Mouse (Mus musculus) neural tube, embryonic 10.5 days (tissue): ENCODE results near the gene Etfbkmt.
"Not testable (repeated sequence)": the region's sequence is repeated elsewhere in the genome, so short reads cannot be mapped to it uniquely, and the experiment has no call there.

ENCODE experiments used
- DNase-seq: peaks from one replicate; pipeline ENCODE4 v3.0.0-alpha.2; 2017; ENCODE audit warnings: low spot score; ENCODE audit errors: extremely low spot score

Etfbkmt gene

DNA sequence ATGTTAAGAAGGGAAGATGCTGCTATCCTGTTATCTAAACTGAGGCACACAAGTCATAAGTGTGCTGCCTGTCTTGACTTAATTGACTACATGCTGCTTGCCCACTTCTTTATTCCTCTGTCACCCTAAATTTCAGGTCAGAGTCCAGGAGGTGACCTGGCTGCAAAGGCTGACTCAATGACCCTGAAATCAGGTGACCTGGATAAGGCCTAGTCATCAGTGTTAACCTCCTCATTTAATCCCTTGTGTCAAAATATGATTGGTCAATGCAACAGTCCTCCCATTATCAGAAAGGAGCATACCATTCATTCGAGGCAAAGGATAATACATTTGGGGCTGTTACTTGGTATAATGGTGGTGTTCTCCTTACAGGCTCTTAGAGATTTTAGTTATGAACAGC is at the start of gene Etfbkmt:
Etfbkmt (plus strand) TSS at position 379 of the 400 bp plus-strand sequence.
- DNase-seq: no peak

DNA sequence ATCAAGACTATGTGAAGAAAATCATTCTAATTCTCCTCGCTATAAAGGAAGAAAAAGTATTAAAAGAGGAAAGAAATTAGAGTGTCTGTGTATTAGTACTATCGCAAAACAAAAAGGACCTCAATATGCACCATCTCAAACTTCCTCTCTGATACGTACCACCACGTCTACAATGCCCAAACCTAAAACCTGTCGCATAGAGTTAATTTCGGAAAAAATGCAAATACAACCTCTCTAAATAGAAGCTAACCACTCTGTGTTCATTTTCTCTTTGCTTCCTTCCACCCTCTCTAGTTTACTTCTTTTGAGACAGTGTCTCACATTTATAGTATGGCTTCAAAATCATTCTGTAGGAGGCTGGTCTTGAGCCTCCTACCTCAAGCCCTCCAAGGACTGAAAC is 47.2 kb upstream of the Etfbkmt start:
- DNase-seq: no peak

DNA sequence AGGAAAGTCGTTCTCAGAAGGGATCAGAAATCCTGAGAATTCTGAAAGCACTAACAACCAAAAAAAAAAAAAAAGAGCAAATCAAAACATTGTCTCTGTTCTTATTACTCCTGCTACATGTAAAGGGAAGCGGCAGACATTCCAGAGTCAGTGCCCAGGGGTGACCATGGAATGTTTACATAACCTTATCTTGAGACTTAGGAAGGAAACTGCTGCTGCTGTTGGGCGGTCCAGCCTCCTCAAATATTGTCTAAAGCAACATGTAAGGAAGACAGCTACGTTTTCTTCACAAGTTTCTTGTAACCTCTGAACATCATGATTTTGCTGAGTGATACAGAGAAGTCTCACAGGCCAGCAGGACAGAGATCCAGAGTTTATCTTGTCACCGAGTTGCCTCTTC is 46.2 kb upstream of the Etfbkmt start:
- peak; percentile 19 for DNase-seq

DNA sequence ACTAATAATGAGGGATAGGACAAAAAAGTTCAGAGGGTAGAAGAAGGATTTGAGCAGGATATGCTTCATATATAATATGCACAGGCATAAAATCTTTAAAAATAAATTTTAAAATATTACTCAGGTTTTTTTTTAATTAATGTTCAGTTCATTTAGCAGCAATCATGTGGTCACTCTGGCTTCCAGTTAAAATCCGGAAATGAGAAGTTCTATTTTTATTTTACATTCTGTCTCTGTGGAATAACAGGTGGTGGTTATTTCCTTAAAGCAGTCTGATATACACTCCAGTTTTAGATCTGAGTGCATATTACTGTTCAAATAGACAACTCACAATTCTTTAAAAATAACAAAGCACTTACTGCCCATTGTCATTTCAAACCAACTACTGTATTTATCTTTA is 45.1 kb upstream of the Etfbkmt start:
- no peak for DNase-seq

DNA sequence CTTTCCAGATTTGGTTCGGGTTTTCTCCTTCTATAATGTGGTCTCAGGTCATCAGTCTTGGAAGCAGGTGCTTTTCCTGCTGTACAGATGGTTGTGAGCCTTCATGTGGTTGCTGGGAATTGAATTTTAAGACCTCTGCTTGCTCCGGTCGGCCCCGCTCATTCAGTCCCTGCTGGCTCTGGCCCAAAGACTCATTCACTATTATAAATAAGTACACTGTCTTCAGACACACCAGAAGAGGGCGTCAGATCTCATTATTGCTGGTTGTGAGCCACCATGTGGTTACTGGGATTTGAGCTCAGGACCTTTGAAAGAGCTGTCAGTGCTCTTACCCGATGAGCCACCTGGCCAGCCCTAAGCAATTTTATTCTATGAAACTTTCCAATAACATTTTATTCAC is 44.3 kb upstream of the Etfbkmt start:
- no peak for DNase-seq

DNA sequence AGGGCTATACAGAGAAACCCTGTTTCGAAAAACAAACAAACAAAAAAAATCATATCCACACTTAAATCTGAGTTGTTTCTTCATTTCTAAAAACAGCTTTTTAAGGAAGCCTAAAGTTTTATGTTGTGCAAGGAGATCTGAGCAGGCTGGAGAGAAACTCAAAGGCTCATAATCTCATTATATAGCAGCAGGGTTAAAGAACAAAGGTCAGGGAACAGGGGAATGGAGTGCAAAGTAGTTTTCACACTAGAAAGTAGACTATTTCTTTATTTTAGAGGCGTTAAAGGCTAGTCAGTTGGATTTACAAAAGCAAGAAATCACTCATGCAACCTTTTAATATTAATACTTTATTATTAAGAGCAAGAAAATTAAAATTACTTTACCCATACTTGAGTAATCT is 43.4 kb upstream of the Etfbkmt start:
- no peak for DNase-seq

DNA sequence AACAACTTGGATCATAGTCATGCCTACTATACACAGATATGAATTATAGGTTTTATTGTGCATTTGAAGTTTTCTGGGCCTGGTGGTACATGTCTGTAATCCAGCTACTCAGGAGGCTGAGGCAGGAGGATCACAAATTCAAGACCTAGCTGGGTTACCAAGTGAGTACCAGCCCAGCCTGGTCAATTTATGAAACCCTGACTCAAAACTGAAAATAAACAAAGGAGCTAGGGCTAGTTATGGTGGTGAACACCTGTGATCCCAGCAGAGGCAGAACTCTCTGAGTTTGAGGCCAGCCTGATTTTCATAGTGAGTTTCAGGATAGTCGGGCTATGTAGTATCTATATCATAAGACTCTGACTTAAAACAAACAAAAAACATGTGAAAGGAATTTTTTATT is 42.4 kb upstream of the Etfbkmt start:
- no peak for DNase-seq

DNA sequence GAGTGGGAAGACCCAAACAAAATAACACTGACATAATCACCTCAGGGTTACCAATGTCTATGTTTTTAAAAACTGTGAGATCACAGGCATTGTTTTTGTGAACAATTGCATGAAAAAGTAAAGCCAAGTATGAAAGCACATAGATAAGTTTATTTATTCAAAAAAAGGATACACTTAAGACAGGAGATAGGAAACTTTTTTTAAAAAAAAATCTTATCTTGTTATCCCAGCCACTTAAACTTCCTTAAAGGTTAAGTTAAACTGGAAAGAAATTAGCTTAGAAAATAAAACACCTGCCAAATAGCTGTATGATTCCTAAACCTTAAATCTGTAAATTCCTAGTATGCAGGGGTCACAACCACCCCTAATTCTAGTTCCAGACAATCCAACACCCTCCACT is 40.7 kb upstream of the Etfbkmt start:
- no peak for DNase-seq

DNA sequence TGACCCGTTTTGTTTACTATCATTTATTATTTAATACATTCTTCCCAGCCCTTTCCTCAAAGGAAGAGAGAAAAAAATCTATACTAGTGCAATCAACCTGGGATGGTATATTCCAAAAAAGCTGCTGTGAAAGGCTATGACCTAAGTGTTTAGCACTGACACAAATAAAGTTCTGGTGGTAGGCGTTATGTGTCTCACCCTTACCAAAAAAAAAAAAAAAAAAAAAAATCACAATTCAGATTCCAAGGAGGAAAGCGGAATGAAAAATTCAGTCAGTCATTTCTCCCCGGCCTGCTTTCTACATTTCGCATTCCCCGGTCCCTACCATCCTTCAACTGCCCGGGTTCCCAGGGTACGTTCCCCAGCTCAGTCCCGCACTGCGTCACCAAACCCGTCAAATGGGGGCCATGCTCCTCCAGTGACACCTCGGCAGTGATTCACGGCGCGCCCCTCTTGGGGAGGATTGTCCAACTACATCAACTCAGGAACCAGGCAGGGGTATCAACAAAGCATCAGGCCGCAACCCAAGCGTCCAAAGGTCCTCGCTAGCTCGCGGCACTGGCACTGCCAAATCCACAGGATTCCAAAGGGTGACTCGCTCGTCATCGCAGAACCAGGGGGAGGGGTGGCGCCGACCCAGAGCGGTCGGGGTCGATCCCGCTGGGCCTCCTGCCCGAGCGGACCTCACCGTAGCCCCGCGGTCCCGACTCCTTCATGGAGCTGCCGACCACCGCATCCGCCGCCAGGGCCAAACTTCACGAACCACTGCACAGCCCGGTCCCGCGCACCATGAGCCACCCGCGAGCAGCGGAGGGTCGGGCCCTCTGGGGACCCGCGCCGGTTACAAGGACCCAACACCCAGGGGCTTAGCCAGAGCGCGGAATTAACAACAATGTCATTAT is 39.2 kb upstream of the Etfbkmt start:
- peak; percentile 84 for DNase-seq

DNA sequence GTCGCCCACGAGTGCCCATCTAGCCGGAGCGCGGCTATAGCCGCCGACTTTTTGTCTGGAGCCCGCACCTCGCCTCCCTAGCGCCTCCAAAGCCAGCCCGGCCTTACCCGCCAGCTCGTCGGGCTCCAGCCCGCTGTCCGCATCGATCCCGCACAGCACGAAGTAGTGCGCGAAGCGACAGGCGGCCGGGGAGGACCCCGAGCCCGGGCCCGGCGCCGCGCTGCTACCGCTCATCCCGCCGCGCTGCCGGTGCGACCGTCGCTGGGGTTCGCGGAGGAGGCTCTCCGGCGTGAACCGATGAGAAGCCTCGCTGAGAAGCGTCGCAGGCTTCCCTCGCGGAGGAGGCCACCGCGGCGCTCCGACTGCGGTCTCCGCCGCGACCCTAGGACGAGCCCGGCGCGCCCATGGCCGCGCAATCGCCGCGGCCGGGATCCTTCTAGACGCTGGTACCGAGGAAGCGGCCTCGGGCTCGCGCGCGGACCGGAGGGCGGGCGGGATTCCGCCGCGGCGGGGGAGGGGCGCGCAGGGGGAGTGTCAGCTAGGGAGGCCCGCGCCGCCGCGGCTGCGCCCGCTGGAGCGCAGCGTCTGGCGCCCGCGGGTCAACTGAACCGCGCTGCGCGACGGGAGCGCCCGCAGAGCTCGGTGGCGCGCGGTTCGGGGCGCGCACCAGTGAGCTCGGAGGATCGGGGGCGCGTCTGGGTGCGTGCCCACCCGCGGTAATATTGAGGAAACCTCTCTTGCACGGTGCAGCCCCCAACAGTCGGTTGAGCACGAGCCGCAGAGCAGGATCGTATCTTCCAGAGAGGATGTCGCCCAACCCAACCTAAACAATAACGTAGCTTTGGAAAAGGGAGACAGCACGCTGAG is 38.3 kb upstream of the Etfbkmt start, which contains the start of gene Dennd5b:
Dennd5b (minus strand) TSS at position 605 of the 867 bp plus-strand sequence.
- DNase-seq: no peak

DNA sequence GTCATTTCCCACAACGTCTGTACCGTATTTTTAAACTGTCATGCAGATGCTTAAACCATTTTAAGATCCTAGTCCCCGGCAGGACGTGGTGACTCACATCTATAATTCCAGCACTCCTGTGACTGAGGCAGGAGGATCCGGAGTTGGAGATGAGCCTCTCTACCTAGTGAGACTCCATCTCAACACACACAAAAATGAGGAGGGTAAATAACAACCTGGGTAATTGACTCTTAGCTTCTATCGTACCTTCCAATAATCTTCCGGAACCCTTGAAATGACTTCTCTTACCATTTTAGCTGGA is 37.8 kb upstream of the Etfbkmt start:
- no peak for DNase-seq

DNA sequence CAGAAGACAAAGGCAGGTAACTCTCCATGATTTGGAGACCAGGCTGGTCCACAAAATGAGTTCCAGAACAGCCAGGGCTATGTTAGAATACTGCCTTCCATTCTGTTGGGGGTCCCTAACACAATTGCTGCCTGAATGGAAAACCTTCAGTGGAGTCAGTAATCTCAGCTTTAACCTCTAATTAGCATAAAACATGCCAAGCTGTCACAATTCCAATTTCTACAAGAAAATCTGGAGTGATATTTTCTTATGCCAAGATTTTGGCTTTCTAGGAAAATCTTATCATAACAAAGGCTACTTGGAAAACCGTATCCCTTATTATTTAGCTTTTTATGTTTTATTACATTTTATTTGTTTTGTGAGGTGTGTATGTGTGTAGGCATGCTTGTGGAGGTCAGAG is 36.2 kb upstream of the Etfbkmt start:
- no peak for DNase-seq

DNA sequence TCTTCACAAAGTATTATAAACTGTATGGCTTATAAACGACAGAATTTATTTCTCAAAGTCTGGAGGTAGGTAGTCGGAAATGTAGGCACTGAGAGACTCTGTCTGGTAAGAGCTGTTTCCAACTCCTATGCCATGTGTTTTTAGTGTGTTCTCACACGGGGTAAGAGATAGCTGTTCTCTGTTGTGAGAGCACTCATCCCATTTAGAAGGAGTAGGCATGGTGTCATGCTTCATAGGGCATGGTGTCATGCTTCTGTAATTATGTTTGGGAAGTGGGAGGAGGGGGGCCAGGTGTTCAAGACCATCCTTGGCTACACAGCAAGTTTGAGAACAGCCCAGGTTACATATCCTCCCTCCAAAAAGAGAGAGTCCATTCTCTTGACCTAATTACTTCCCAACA is 32.0 kb upstream of the Etfbkmt start:
- no peak for DNase-seq

DNA sequence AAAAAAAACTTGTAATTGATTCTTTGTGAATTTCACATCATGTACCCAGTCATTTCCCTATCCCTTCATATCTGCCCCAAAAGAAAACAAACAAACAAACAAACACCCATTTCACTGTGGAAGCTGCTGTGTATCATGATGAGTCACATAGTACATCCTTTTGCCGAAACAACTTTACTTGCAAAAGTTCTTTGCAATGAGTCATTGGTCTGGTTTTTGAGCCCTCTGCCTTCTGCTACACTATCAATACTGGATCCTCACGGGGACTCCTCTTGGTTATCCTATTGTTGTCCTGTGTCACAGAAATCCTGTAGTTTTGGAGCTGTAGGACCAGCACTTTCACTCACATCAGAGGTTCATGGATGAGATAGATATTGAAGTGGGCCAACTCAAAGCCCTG is 30.7 kb upstream of the Etfbkmt start:
- DNase-seq: no peak

DNA sequence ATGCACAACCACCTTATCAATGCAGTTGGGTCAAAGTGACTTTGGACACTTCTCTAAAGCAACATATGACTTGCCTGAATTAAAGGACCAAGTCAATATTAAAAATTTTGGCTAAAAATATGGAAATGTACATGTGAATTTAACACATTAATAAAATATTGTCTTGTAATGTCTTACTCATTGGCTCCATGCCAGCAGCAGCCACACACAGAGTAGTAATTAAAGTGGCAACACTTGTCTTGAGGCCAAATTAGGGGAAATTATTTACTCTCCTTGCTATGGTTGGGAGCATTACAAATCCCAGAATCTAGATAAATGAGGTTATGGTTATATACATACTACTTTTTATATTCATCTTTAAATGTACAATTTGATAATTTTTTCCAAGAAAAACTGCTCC is 22.7 kb upstream of the Etfbkmt start:
- no peak for DNase-seq

DNA sequence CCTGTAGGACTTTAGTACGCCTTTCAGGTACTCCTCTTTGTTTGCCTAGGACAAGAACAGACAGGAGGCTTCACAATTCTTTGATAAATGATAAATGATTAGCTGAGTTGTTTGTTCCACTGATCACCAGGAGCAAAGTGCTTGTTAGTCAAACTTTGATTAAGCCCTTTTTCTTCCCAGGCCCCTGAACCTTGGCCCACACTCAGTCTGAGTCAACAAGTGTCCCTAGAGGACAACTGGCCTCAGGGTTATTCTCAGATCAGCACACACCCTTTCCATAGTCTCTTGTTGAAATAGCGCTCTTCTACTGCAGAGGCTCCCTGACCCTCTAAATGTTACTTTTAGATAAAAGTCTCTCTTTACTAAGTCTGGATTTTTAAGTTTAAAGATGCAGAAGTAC is 20.7 kb upstream of the Etfbkmt start:
- DNase-seq: no peak

DNA sequence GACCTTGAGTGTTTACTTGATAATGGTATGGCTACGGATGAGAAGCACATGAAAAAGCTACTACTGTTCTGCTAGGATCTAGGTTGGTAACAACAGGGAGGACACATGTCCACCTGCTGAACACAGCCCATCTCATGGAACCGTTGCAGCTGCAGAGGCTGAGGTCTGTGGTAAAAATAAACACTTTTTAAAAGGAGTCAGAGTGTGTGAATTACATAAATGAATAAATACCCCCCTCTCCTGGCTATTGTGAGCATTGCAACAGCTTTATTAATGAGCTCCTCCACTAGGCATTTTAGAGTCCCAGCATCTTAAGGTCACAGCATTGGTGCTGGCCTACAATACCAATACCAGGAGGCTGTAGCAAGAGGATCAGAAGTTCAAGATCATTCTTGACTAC is 19.8 kb upstream of the Etfbkmt start:
- no peak for DNase-seq

DNA sequence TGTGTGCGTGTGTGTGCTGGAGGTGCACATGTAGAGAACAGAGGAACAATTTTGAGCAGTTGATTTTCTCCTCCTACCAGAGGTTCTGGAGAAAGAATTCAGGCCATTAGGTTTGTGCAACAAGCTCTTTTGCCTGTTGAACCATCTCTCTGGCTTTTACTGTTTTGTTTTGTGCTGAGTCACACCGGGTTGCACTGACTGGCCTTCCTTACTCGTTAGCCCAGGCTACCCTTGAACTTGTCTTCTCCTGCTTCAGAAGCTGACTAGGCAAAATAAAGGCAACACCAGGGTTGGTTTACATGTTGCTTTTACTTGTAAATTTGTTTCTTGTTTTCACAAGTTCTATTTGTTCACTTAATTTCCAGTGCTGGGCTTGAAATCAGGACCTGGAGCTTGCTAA is 16.6 kb upstream of the Etfbkmt start:
- no peak for DNase-seq

DNA sequence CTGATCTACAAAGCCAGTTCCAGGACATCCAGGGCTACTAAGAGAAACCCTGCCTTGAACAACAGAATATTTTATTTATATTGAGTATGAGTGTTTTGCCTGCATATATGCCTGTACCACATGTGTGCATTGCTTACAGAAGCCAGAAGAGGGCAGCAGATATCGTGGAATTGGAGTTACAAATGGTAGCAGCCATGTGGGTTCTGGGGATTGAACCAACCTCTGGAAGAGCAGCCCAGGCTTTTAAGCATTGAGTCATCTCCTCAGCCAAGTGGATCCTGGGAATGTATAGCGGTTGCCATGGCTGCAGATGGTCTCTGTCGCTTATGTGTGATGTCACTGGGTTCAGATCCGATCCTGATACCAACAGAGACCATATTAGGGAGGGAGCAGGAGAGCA is 13.0 kb upstream of the Etfbkmt start:
- DNase-seq: no peak

DNA sequence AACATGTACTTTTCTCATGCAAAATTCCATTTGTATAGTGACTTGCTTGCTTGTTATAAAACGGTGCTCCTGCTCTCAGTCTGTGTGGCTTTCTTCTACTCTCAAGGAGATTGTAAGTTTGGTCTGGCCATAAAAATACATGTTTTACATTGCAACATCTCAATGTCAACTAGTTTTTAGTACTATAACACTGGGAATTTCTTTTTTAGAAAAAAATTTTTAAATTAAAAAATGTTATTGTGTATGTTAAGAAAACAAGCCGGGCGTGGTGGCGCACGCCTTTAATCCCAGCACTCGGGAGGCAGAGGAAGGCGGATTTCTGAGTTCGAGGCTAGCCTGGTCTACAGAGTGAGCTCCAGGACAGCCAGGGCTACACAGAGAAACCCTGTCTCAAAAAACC is 9.8 kb upstream of the Etfbkmt start, which contains the start of gene Gm10203:
Gm10203 (plus strand) TSS at position 301 of the 400 bp plus-strand sequence.
- DNase-seq: not testable (repeated sequence)

DNA sequence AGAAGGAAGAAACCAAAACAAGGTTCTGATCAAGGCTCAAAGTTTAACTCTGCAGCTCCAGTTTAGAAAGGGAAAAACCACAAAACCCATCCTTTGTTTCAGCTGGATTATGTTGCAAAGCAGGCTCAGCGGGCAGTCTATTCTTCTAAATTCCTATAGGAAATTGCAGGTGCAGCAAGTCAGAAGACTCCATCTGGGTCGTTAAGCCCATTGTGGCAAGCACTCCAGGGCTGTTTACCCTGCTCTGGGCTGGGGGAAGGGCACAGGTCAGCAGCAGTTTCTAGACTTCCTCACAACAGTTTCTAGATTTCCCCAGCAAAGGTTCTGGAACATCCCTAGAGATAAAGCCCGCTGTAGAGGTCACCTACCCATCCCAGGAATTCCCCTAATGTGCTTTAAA is 8.5 kb upstream of the Etfbkmt start:
- DNase-seq: no peak

DNA sequence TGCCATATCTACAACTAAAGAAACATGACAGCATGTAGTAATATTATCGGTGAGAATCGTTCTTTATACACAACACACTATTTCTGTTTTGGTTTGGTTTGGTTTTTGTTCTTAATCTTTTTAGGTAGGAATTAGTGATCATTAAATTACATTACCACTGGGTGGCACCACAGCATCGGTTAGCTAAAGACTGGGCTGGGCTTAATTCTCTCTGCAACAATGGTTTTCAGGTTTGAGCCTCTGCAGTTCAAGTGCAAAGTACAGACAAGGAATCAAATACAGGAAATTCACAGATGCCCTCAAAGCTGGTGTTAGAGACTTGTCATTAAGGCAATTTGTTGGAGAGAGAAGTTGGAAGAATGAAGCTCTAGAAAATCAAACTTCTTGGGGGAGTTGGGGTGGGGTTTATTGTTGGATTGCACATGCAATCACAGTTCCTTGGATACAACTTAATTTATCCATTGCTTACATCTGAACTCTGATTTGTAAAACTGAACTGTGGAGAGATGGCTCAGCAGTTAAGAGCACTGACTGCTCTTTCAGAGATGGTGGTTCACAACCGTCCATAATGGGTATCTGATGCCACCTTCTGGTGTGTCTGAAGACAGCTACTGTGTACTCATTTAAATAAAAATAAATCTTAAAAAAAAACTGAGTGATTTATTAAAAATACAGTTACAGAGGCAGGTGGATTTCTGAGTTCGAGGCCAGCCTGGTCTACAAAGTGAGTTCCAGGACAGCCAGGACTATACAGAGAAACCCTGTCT is 7.2 kb upstream of the Etfbkmt start:
- peak; percentile 36 for DNase-seq
